Mouse (Mus musculus) CH12F3 (cell line): ENCODE measurements around the gene Thrap3.
"Not testable (repeated sequence)": the region's sequence is repeated elsewhere in the genome, so short reads cannot be mapped to it uniquely, and the experiment has no call there.

Experiments used
- in situ Hi-C: fragments of 300-500 bp; cut with MboI; formaldehyde crosslinking; loops from 2 replicates; pipeline ENCODE4 v1.14.3; 2020; ENCODE audit warnings: low sequenced_read_pairs

The Thrap3 gene

DNA sequence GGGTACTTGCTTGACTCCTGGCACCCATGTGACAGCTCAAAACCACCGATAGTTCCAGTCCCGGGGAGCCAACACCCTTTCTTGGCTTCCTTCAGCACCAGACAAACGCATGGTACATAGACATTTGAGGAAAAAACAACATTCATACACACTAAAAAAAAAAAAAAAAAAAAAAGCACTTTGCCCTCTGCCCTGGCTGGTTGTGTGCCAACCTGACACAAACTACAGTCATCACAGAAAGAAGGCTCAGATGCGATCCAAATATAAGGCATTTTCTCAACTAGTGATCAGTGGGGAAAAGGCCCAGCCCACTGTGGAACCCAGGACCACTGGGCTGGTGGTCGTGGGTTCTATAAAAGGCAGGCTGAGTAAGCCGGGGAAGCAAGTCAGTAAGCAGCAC lies 33.7 kb downstream of the Thrap3 start:
- in situ Hi-C loops, result no loop called here

DNA sequence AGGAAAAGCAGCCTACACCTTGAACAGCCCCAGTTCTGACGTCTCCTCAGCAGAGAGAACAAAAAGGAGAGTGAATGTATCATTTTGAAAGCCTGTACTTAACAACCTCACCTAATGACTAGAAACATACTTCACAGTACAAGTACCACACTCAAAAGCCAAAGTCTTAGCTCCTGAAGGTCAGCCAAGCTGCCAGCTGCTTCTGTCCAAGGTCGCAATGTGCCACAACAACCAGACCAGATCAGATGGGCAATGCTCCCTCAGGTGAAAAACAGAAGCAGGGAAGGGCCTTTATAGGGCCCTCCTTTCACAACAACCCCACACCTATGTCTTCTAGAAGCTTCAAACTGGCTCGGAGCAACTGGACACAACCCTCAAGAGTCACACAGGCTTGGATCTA lies 36.5 kb downstream of the Thrap3 start:
- in situ Hi-C loops, result no loop called here

DNA sequence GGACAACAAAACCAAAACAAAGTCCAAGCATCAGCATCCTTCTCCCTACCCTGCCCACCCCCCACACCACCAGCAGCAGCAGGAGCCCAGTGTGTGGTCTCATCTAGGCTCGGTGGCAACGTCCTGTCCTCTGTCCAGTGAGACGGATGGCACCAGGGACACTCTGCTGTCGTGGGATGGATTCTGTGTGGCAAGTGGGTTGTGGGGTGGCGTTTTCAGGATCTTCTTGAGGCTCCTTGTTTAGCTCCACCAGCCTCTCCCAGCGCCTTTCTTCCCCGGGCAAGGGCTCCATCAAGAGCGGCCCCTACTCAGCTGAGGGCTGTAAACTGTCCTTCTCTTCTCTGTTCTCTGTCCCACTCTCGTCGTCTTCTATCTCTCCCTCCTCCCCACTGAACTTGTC lies 37.5 kb downstream of the Thrap3 start:
- in situ Hi-C loops, result not testable (repeated sequence)

DNA sequence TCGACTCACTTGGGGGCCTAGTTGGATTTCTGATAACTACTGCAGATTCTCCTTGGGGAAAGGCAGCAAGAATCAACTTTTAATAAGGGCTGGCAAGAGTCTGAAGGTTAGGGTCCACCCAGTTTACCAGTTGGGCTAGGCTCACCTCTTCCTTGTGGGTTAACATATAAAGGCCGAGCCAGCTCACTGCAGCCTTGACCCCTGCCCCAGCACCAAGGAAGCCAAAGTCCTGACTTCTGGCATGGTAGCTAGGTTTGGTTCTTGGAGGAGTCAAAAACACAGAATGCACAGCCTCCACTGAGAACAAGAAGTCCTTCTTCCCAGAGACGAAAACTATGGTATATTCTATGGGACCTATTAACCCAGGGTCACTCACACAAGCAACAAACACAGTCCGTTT lies 38.9 kb downstream of the Thrap3 start:
- in situ Hi-C loops, result no loop called here

DNA sequence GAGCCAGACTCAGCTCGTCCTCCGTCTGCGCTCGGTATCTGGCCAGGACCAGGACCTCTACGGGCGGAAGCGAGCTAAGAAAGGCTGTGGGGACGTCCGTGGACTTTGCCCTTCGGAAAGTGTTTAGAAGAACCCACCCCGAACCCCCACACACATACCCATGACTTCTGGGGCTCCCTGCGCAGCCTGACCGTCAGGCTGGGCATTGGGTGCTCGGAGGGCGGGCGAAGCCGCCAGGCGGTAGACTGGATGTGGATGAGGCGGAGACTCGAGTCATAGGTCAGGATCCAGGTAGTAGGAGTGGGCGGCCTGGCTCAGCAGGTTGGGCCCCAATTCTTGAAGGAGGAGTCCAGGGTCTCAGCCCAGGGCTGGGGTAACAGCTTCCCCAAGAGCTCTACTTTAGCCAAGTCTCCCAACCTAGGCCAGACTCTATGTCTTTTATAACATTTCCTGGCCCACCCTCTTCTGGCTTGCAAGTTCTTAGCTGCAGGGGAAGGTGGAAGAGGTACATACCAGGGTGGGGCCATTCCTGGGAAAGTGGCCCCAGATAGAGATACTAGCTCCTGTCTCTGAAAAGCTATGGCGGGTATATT lies 39.4 kb downstream of the Thrap3 start, which contains the start of gene Sh3d21:
Gene Sh3d21, minus strand, starts transcription at position 425 of the 593 bp plus-strand sequence.
- in situ Hi-C loops, result no loop called here

DNA sequence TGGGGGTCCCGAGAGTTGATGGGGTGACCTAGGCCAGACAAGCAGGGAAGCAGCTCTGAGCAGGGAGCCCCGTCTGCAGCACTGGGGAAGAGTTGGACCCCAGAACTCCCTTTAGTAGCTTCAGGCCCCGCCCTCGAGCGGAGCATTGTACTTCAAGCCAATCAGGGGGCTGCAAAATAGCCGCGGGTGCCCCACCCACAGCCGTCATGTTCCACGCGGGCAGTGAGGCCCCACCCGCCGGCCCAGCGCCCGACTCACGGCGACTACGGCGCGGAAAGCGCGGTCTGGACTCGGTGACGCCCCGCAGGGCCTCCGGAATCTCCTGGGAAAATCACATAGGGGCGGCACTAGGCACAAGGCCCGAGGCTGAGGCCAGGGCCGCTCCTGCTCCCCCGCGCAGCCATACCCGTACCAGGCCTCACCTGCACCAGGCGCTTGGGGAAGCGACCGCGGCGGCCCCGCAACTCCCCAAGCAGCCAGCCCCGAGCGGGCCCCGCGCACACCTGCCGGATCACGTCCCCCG lies 40.0 kb downstream of the Thrap3 start:
- in situ Hi-C loops, result no loop called here

DNA sequence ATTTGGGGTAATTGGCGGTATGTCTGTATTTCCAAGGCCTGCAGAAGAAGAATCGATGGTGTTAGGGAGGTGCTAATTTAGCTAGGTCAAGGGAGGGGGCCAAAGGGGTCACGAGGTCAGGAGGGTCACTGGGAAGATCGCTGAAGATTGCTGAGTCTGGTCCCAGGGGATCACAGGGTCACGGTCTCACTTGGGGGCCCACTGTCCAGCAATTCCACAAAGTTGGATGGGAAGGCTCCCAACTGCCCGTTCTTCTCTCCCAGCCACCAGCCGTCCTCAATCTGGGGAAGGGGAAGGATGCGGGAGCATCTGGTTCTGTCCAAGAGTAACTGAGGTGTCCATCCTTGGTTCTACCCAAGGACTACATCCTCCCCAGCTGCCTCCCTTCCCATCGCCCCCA lies 40.6 kb downstream of the Thrap3 start:
- in situ Hi-C loops, result no loop called here

DNA sequence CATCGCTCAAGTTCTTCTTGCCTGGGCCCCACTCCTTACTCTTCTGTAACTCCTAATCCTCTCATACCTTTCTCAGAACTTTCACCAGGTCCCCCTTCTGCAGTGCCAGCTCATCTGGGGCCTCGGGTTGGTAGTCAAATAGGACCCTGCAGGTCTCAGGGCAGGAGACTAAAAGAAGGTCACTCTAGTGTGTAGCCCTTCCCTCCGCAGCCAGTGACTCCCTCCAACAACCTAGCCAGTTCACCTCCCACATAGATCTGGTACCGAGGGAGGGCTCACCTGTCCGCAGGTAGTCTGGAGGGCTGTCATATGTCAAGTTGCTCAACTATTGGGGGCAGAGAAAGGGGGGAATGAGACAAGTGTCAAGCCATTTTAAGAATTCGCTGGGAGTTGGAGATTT lies 41.1 kb downstream of the Thrap3 start:
- in situ Hi-C loops, result no loop called here

DNA sequence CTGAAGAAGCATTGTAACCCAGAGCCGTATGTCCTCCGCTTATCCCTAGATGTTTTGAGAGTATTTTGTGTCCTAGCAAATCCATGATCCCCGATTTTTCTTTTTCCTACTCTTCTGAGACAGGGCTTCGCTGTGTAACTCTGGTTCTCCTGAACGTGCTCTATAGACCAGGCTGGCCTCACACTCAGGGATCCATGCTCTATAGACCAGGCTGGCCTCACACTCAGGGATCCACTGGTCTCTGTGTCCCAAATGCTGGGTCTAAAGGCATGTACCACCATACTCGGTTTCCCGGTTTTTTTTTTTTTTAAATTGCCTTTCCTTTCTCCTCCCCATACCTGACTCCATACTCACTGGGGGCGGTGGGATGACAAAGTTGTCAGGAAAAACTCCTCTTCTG lies 41.6 kb downstream of the Thrap3 start:
- in situ Hi-C loops, result no loop called here

DNA sequence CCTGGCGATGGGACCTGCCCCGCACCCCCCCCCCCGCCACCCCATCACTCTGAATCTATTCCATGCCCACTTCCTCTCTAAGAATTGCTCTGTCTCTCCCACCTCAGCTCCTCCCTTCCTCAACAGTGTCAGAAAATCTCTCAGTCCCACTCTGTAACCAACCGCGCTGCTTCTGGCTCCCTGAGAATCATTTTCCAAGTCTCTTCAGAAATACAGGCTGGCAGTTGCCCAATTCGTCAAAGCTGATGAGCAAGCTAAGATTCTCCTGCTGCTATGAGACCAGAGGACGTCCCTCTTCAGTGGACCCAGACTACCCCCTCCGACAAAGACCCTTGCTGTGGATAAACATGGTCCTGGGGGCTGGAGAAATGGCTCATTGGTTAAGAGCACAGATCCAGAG lies 43.1 kb downstream of the Thrap3 start:
- in situ Hi-C loops, result no loop called here

DNA sequence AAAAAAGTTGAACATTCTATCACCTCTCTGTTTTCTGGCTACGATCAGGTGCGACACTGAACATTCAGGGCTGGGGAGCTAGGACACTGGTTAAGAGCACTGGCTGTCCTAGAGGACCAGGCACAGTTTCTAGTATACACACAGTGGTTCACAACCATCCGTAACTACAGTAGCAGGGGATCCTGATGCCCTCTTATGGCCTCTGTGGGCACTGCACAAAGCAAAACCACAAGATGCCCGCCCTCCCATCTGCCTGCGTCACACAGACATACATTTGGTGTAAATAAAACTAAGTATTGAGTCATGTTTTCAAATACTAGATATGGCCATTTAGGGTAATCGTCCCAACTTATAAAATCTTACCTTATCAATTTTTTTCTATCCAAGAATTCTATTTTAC lies 45.0 kb downstream of the Thrap3 start:
- in situ Hi-C loops, result no loop called here

DNA sequence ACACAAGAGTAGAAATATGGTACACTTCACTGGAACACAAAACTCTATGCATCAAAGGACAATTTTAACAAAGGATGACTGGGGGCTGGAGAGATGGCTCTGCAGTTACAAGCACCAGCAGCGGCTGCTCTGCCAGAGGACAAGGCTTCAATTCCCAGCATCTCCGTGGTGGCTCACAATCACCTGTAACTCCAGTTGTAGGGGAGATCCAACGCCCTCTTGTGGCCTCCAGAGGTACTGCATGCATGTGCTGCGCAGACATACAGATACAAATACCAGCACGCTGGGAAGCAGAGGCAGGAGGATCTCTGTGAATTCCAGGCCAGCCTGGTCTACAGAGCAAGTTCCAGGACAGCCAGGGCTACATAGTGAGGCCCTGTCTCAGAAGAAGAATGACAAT lies 45.9 kb downstream of the Thrap3 start:
- in situ Hi-C loops, result no loop called here

DNA sequence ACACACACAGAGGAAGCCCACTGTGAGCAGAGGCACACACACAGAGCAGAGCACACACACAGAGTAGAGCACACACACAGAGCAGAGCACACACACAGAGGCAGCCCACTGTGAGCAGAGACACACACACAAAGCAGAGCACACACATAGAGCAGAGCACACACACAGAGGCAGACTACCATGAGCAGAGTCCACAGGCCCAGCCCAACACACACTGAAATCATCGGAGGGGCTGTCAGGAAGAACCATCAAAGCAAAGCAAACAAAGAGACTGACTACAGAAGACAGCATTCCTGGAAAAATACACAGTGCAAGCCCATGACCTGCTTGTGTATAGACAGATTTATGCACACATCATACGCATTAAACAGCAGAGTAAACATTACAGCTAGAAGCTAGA lies 46.7 kb downstream of the Thrap3 start:
- in situ Hi-C loops, result no loop called here

DNA sequence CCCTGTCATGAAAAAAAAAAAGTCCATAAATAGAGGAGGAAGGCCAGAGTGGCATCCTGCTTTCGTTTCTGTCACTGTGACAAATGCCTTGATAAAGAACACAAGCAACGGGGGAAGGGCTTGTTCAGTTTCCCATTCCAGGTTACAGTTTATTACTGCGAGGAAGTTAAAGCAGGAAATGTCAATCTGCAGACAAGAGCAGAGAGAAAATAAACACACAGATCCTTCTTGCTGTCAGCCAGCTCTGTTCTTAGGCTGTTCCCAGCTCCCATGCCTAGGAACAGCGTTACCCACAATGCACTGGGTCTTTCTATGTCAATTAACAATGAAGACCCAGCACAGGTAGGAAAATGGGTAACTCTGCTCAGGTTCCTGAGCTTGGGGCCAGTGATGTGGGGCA lies 47.4 kb downstream of the Thrap3 start:
- in situ Hi-C loops, result no loop called here

DNA sequence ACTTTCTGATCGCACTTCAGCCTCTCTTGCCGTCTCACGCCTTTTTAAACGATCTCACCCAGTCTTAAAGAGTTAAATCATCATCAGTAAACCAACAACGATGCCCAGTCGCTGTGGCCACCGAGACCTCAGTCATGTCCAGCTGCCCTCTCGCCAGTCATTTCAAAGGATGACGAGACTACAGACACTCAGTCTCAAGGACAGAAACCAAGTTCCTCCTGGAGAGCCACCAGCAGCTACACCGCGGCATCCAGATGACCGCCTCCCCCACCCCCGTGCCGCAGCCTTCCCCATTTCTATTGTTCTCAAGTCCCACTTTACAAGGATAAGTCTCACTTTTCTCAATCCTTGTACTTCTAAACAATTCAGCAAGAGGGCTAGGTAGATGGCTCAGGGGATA lies 49.7 kb downstream of the Thrap3 start:
- in situ Hi-C loops, result no loop called here

DNA sequence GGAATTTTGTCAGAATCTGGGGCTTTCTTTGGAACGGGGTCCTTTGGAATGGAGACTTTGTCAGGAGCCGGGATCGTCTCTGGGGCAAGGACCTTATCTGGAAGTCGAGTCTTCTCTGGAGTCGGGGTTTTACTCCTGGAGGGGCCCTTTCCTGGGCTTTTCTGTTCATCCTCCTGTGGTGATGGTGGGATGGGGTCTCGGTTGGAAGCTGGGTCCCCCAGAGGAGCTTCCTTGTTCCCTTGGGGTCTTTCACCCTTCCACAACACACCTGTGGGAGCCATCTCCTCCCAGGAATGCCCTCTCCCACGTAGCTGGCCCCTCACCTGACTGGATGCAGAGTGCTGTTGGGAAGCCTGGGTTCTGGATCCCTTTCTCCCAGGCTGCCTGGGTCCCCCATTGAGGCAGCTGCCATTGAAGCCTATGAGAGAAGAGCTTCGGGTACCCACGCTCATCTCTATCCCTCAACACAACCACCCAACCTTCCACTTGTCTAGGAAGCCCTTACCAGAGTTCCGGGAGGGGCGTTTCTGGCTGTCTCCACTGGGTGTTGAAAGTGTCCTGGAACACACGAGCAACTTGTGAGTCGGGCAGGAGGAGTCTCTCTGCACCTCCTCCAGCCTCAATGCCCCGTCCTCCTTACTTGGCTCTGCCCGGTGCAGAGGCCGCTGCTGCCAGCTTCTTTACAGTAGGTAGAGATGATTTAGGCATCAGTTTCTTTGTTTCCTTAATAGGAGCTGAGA lies 50.7 kb downstream of the Thrap3 start:
- in situ Hi-C loops, result no loop called here

DNA sequence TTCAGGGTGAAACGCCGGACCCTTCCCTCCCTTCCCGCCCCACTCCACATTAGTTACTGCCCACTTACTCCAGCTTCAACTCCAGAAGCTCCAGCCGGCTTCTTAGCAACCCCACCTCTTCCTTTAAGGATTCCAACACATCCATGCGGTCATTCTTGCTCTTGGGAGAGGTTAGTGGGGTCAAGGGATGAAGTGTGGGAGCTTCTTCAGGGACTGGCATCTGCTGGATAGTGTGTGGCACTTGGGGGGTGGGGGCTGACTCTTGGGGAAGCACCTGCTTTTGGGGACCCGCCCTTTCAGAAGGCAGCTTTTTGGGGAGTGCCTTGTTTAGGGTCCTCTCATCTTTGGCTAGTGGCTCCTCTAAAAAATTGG lies 51.6 kb downstream of the Thrap3 start:
- in situ Hi-C loops, result no loop called here

DNA sequence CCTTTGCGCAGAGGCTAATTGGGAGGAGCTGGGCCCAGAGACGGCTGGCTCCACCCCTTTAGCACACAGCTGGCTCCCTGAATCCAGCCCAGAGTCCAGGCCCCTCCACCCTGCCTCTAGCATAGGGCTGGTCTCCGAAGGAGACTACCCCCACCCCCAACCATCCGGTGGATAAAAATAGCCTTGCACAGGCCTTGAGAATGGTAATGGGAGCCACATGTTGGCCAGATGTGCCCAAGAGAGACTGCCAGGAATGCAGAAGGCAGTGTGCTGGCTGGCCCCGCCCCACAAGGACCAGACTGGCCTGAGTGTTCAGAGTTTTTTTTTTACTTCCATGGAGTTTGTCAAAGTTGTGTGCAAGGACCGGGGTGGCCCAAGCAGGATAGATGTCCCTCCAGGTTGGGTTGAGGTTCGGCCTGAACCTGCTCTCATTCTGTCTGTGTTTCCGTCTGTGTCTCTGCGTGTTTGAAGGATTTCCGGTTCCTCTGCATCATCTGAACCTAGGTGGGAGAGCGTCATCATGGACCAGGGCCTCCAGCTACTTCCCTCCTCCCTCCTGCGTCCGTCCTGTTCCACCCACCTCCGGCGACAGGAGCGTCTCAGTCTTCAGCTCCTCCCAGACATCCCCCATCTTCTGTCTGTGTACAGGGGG lies 52.1 kb downstream of the Thrap3 start:
- in situ Hi-C loops, result no loop called here

DNA sequence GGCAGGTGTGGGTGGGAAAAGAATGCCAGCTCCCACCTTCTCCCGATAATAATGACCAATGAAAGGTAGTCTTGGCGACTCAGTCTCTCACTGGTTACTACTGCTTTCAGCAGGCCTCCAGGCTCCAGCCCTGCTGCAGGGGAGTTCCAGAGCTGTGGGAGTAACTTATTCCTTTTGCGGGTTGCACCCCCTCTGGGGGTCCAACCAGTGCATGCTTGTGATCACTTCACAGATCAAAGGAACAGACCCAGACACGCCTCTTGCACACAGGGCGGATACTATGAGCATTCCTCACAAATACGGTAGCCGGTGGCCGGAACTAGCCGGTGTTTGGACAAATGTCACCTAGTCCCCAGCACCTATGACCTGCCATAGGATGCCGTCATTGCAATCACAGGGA lies 52.8 kb downstream of the Thrap3 start:
- in situ Hi-C loops, result no loop called here

DNA sequence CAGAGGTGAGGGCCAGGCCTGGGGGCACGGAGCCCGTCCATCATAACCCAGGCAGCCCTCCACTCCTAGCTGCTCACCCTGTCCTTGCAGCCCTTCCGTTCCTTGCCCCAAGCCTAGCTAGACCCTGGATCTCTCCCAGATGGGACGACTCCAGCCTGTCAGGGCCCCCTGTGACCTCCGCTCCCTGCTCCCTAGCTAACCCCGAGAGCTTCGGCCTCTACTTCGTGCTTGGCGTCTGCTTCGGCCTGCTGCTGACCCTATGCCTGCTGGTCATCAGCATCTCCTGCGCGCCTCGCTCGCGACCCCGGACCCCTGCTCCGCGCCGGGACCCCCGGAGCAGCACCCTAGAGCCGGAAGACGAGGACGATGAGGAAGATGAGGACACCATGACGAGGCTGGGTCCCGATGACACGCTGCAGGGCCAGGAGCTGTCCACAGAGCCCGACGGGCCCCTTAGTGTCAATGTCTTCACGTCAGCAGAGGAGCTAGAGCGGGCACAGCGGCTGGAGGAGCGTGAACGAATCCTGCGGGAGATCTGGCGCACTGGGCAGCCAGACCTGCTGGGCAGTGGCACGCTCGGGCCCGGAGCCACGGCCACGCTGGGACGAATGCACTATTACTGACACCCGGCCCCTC lies 53.4 kb downstream of the Thrap3 start:
- in situ Hi-C loops, result no loop called here

DNA sequence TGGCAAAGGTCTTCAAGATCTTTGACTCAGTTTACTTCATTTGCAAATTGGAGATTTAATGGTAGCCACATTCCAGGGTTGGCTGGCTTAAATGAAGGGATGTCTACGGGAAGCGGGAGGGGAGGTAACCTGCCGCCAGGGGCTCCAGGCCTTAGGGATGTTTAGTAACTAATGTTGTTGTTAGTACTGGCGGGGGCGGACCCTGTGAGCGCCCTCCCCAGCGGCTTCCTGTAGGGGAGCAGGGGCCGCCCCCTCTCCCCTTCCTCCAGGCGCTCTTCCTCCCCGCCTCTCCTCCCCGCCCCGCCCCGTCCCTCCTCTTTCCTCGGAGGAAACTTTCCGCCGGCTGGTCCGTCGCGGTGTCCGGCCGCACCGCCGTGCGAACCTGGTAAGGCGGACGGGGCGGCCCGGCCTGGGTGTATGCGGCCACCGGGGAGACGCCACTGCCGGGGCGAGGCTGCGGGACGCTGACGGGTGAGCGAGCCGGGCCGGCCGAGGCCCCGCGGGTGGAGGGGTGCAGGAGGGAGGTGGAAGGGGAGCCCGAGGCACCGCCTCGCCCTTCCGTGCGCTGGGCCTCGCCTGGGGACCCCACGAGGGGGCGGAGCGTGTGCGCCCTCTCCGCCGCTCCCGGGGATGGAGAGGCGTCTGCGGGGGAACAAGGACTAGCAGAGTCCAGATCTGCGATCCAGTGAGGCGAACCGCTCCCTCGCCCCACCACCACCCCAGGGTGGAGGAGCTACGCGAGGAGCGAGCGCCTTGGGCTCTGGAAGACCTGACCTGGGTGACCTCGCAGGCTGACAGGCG lies 54.2 kb downstream of the Thrap3 start:
- in situ Hi-C loops, result no loop called here
